Mouse (Mus musculus): ENCODE results near the gene Kpna1.

- TF ChIP-seq CTCF (IDR thresholded peaks at IDR 0.05; ENCODE audit: insufficient read depth, low read depth, low read length): no peak
- no peak for TF ChIP-seq POLR2A (IDR thresholded peaks at IDR 0.05; ENCODE audit: insufficient read depth, low read depth, low read length)
These were observed 4.0 kb downstream of the Kpna1 start for GRCm38 (mm10) chr16:35982506-35982901.
